Comparison of ENCODE assay signal across 17 mouse cellular contexts in genomic region chr5:112796086-112796485, GRCm38 (mm10).
A peak's percentile ranks its signal among the peaks of the same experiment; 100 is the strongest.
DNase-seq lines count a peak whose midpoint lies in the region; ATAC-seq and TF ChIP-seq lines count a peak whose summit lies in the region.
"Had no signal": no experiment of that assay in that cellular context is flagged by ENCODE, and none has a peak within 500 bp of the region (broad histone marks: within the 10 kb centered on the region; RNA-seq: fewer than 3 reads in every experiment).

No protein-coding gene starts in this region.

- H3K9me3 ChIP-seq in hindbrain, embryonic 11.5 days (ENCODE audit: control insufficient read depth, low read length) = no peaks in the 10 kb centered on the region
- H3K9me3 ChIP-seq in hindbrain, postnatal 0 days (ENCODE audit: low read length) = no peaks in the 10 kb centered on the region
- H3K9me3 ChIP-seq in midbrain, embryonic 11.5 days (ENCODE audit: control insufficient read depth, low read length) = no peaks in the 10 kb centered on the region
- no peaks in the 10 kb centered on the region for H3K9me3 ChIP-seq in midbrain, embryonic 15.5 days
- H3K9me3 ChIP-seq: embryonic facial prominence, embryonic 12.5 days; forebrain, embryonic 12.5 days; heart, embryonic 12.5 days had no signal

- H3K4me1 ChIP-seq in hindbrain, embryonic 11.5 days (replicated peaks; ENCODE audit: control insufficient read depth, insufficient read depth, low read length) = no peaks in the 10 kb centered on the region
- no peaks in the 10 kb centered on the region for H3K4me1 ChIP-seq in hindbrain, postnatal 0 days (ENCODE audit: insufficient read depth, low read length)
- H3K4me1 ChIP-seq in midbrain, embryonic 11.5 days (ENCODE audit: control insufficient read depth, insufficient read depth, low read length) = peaks cover 7% of the 10 kb centered on the region; the same call in 1 of the 2 replicates
- H3K4me1 ChIP-seq in midbrain, embryonic 15.5 days = peaks cover 10% of the 10 kb centered on the region
- H3K4me1 ChIP-seq: embryonic facial prominence, embryonic 12.5 days had no signal

- H3K4me2 ChIP-seq in hindbrain, embryonic 11.5 days (replicated peaks; ENCODE audit: low read depth, low read length) = no peak overlapping the region
- H3K4me2 ChIP-seq in hindbrain, postnatal 0 days (ENCODE audit: low read depth, low read length) = no peak overlapping the region
- H3K4me2 ChIP-seq in midbrain, embryonic 11.5 days = no peak overlapping the region
- no peak overlapping the region for H3K4me2 ChIP-seq in midbrain, embryonic 15.5 days
- H3K4me2 ChIP-seq: embryonic facial prominence, embryonic 12.5 days; forebrain, embryonic 12.5 days; heart, embryonic 12.5 days had no signal

- DNase-seq in hindbrain, embryonic 11.5 days (ENCODE audit: low spot score) = peak; percentile 23
- DNase-seq in hindbrain, postnatal 0 days (ENCODE audit: low spot score) = no peak
- DNase-seq in brain, embryonic 14.5 days (ENCODE audit: low read depth) = peak; percentile 52
- peak; percentile 78 for DNase-seq in midbrain, embryonic 11.5 days (ENCODE audit: low spot score, missing footprints)
- no peak for DNase-seq in right cerebral cortex, postnatal 4 days
- DNase-seq: adrenal gland, postnatal 10 days; cerebellum, adult 11-12 months; cerebellum, adult 9-10 months; cerebellum, postnatal 25 days; gastrocnemius, postnatal 14 days; heart, adult 2 months had no signal

- H3K36me3 ChIP-seq in hindbrain, embryonic 11.5 days (ENCODE audit: control insufficient read depth, insufficient read depth, low read length) = no peaks in the 10 kb centered on the region
- H3K36me3 ChIP-seq in hindbrain, postnatal 0 days (ENCODE audit: insufficient read depth, low read length) = no peaks in the 10 kb centered on the region
- H3K36me3 ChIP-seq in midbrain, embryonic 11.5 days (ENCODE audit: control insufficient read depth, insufficient read depth, low read length) = no peaks in the 10 kb centered on the region
- H3K36me3 ChIP-seq in midbrain, embryonic 15.5 days (replicated peaks) = no peaks in the 10 kb centered on the region
- H3K36me3 ChIP-seq: embryonic facial prominence, embryonic 12.5 days; forebrain, embryonic 12.5 days had no signal

- no peak for ATAC-seq in hindbrain, embryonic 11.5 days (ENCODE audit: low FRiP score)
- no peak for ATAC-seq in hindbrain, postnatal 0 days
- ATAC-seq in midbrain, embryonic 11.5 days (ENCODE audit: low FRiP score) = no peak
- peak; percentile 50; the same call in 1 of the 2 replicates for ATAC-seq in midbrain, embryonic 15.5 days (replicated peaks)
- no peak for ATAC-seq in frontal cortex, adult (ENCODE audit: low TSS enrichment)
- ATAC-seq: forebrain, embryonic 16.5 days had no signal

- H3K27ac ChIP-seq in hindbrain, embryonic 11.5 days (ENCODE audit: low read depth, low read length) = 0 out of 2 replicates have a peak overlapping the region, but pooled peaks have one; percentile 10
- H3K27ac ChIP-seq in hindbrain, postnatal 0 days = no peak overlapping the region
- no peak overlapping the region for H3K27ac ChIP-seq in midbrain, embryonic 11.5 days (ENCODE audit: low read depth, low read length)
- H3K27ac ChIP-seq in midbrain, embryonic 15.5 days = peak overlapping the region; percentile 68
- H3K27ac ChIP-seq: embryonic facial prominence, embryonic 12.5 days; forebrain, embryonic 12.5 days; heart, adult 2 months had no signal

- H3K9ac ChIP-seq in hindbrain, embryonic 11.5 days (ENCODE audit: low read depth, low read length) = no peak overlapping the region
- H3K9ac ChIP-seq in hindbrain, postnatal 0 days (replicated peaks; ENCODE audit: low read length) = no peak overlapping the region
- no peak overlapping the region for H3K9ac ChIP-seq in midbrain, embryonic 11.5 days (ENCODE audit: low read length)
- no peak overlapping the region for H3K9ac ChIP-seq in midbrain, embryonic 15.5 days
- H3K9ac ChIP-seq: embryonic facial prominence, embryonic 12.5 days; forebrain, embryonic 12.5 days; heart, embryonic 12.5 days had no signal

- no peaks in the 10 kb centered on the region for H3K27me3 ChIP-seq in hindbrain, embryonic 11.5 days (ENCODE audit: control insufficient read depth, insufficient read depth, low read length)
- no peaks in the 10 kb centered on the region for H3K27me3 ChIP-seq in hindbrain, postnatal 0 days (ENCODE audit: insufficient read depth, low read length)
- H3K27me3 ChIP-seq in midbrain, embryonic 11.5 days (ENCODE audit: control insufficient read depth, insufficient read depth, low read length) = no peaks in the 10 kb centered on the region
- 0 out of 2 replicates have a peak, but pooled peaks cover 3% of the 10 kb centered on the region for H3K27me3 ChIP-seq in midbrain, embryonic 15.5 days (replicated peaks)
- H3K27me3 ChIP-seq: heart, embryonic 12.5 days had no signal

- H3K4me3 ChIP-seq in hindbrain, embryonic 11.5 days (ENCODE audit: low read depth, low read length) = no peak overlapping the region
- H3K4me3 ChIP-seq in hindbrain, postnatal 0 days (ENCODE audit: low read length) = no peak overlapping the region
- H3K4me3 ChIP-seq in midbrain, embryonic 11.5 days (ENCODE audit: low read depth, low read length) = no peak overlapping the region
- no peak overlapping the region for H3K4me3 ChIP-seq in midbrain, embryonic 15.5 days
- H3K4me3 ChIP-seq: embryonic facial prominence, embryonic 12.5 days; forebrain, embryonic 12.5 days; heart, adult 2 months; heart, embryonic 12.5 days had no signal

- WGBS in hindbrain, embryonic 11.5 days = 50% methylated on average over 7 of the region's 7 CpGs
- whole genome bisulfite sequencing in hindbrain, postnatal 0 days = 51% methylated on average over 7 of the region's 7 CpGs
- 59% methylated on average over 7 of the region's 7 CpGs for WGBS in midbrain, embryonic 11.5 days
- WGBS in midbrain, embryonic 15.5 days = 30% methylated on average over 7 of the region's 7 CpGs

- TF ChIP-seq POLR2A in brain, embryonic 14.5 days (IDR thresholded peaks at IDR 0.05; ENCODE audit: borderline replicate concordance, extremely low read depth, insufficient read depth, insufficient read length, poor library complexity, severe bottlenecking) = no peak

- TF ChIP-seq CTCF in hindbrain, postnatal 0 days (IDR thresholded peaks at IDR 0.05; ENCODE audit: low read depth) = no peak
- no peak for TF ChIP-seq CTCF in brain, embryonic 14.5 days (IDR thresholded peaks at IDR 0.05; ENCODE audit: borderline replicate concordance, extremely low read depth, insufficient read depth, insufficient read length)

Comparison
In these comparisons a context has a peak if more than half of its experiments do, and no peak if none do; other contexts are left out.
1. DNase-seq: peak in hindbrain, embryonic 11.5 days (single experiment), brain, embryonic 14.5 days (single experiment) and midbrain, embryonic 11.5 days (single experiment); none in hindbrain, postnatal 0 days (single experiment) and right cerebral cortex, postnatal 4 days (single experiment).
2. H3K27ac ChIP-seq: peak in hindbrain, embryonic 11.5 days (single experiment) and midbrain, embryonic 15.5 days (single experiment); none in hindbrain, postnatal 0 days (single experiment) and midbrain, embryonic 11.5 days (single experiment).